Mouse (Mus musculus) cerebellum, postnatal 4 days (tissue): ENCODE data around the gene Gdap2.

ENCODE experiments used
- DNase-seq, 2 experiments: peaks; one replicate each; pipeline ENCODE4 v3.0.0; 2022; ENCODE audit warnings: low spot score in 2 of 2, mixed read lengths in 1 of 2

The Gdap2 gene

GRCm38 (mm10) chr3:100246286-100246825 lies 84.2 kb downstream of the Gdap2 start:
- DNase-seq: no peak
